Mouse (Mus musculus): ENCODE data around the gene Slc11a1. TPM values are rescaled to one million over a fixed set of nuclear protein-coding genes. Genes with fewer than 3 reads are reported as not detected.

Gene Slc11a1
- total and polyA plus RNA-seq, 3 experiments: 0.11 TPM; not detected in 2

DNA sequence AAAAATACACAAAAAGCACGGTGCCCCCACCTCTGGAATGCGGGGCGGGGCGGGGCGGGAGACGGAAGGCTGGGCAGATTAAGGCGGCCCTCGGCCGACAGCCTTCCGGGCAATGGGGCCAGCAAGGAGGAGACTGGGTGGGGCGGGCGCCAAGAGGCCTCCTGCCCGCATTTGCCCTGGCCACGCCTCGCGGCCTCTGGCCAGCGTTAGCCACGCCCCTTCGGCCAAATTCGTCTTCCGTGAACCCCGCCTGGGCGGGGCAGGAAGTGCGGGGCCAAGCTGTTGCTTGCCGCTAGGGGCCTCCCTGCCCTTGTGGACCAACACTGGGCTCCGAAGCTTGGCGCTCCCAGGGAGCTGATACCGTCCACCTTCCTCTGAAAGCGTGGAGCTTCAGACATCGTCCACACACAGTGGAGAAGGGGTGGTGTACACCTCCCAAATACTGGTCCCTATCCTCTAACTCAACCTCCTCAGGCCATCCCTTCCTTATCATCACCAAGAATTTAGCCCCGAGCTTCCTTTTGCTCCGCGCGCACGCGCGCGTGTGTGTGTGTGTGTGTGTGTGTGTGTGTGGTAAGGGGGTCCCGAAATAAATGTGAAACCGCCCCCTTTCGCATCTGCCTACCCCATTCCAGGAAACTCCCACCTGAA, 22.4 kb downstream of the Slc11a1 start (continued):
- TF ChIP-seq TBP (IDR thresholded peaks at IDR 0.05; ENCODE audit: low read depth, low read length) (peak; percentile 71), CTCF (IDR thresholded peaks at IDR 0.05 in 2 of 3, conservative IDR thresholded peaks at IDR 0.05 in 1 of 3; ENCODE audit: control insufficient read depth in 1 of 3, insufficient read depth in 1 of 3, low read depth in 2 of 3, low read length in 3 of 3, poor library complexity in 1 of 3, severe bottlenecking in 1 of 3) (peak; percentile 49 to 63 (median 63)), EP300 (IDR thresholded peaks at IDR 0.05; ENCODE audit: low read depth in 1 of 2, low read length in 2 of 2) (peak; percentile 14 to 33; a peak in 1 of 4 replicates), CHD2 (IDR thresholded peaks at IDR 0.05; ENCODE audit: low read length) (no peak; the same call in 1 of the 2 replicates), MAZ (IDR thresholded peaks at IDR 0.05; ENCODE audit: low read depth, low read length) (peak; percentile 83; the same call in 1 of the 2 replicates), GATA1 (IDR thresholded peaks at IDR 0.05; ENCODE audit: low read depth, low read length) (peak; percentile 42; the same call in 1 of the 2 replicates), NELFE (IDR thresholded peaks at IDR 0.05; ENCODE audit: low read depth, low read length) (peak; percentile 84), USF1 (IDR thresholded peaks at IDR 0.05; ENCODE audit: low read depth, low read length) (peak; percentile 13; the same call in 1 of the 2 replicates), MXI1 (IDR thresholded peaks at IDR 0.05; ENCODE audit: low read depth, low read length) (peak; percentile 56), ZKSCAN1 (IDR thresholded peaks at IDR 0.05; ENCODE audit: low read depth, low read length) (no peak; the same call in 1 of the 2 replicates), POLR2AphosphoS5 (IDR thresholded peaks at IDR 0.05; ENCODE audit: borderline replicate concordance, low read depth, low read length) (0 out of 2 replicates have a peak, but pooled peaks have one; percentile 43), RCOR1 (IDR thresholded peaks at IDR 0.05; ENCODE audit: low read depth, low read length) (no peak)

DNA sequence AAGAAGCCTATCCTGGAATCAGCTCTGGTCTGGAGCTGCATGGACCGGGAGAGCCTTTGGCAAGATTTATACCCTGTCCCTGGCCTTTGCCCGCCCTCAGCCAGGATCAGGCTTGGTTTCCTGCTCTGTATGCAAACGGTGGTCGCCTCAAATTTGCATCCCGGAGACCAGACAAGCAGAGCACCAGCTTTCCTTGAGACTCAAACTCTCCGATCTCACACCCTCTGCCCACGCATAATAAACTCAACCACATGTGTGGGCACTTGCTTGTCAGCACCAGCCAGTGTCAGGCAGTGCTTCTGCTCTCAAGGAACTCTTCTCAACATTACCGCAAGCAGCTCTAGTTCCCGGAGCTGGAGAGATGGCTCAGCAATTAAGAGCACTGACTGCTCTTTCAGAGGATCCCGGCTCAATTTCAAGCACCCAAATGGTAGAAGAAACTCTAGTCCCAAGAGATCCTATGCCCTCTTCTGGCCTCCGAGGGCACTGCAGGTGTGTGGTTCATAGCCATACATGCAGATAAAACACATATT, 23.0 kb downstream of the Slc11a1 start:
- peak; percentile 92 for DNase-seq (ENCODE audit: low read depth, low spot score)
- TF ChIP-seq ZC3H11A (IDR thresholded peaks at IDR 0.05; ENCODE audit: low read depth, low read length): 0 out of 2 replicates have a peak, but pooled peaks have one; percentile 27
- TF ChIP-seq ETS1 (IDR thresholded peaks at IDR 0.05; ENCODE audit: low read depth, low read length): peak; percentile 32; the same call in 1 of the 2 replicates
- 0 out of 2 replicates have a peak, but pooled peaks have one; percentile 12 for TF ChIP-seq ZNF384 (IDR thresholded peaks at IDR 0.05; ENCODE audit: low read depth, low read length)
- TF ChIP-seq HCFC1 (IDR thresholded peaks at IDR 0.05; ENCODE audit: low read depth, low read length): peak; percentile 52; the same call in 1 of the 2 replicates
- TF ChIP-seq TBP (IDR thresholded peaks at IDR 0.05; ENCODE audit: low read depth, low read length): 0 out of 2 replicates have a peak, but pooled peaks have one; percentile 5
- peak; percentile 64 to 78 (median 70) for TF ChIP-seq CTCF (IDR thresholded peaks at IDR 0.05 in 2 of 3, conservative IDR thresholded peaks at IDR 0.05 in 1 of 3; ENCODE audit: control insufficient read depth in 1 of 3, insufficient read depth in 1 of 3, low read depth in 2 of 3, low read length in 3 of 3, poor library complexity in 1 of 3, severe bottlenecking in 1 of 3)
- TF ChIP-seq CHD2 (IDR thresholded peaks at IDR 0.05; ENCODE audit: low read length): no peak
- peak; percentile 35; the same call in 1 of the 2 replicates for TF ChIP-seq MAFK (IDR thresholded peaks at IDR 0.05; ENCODE audit: borderline replicate concordance, low read depth, low read length)
- TF ChIP-seq NELFE (IDR thresholded peaks at IDR 0.05; ENCODE audit: low read depth, low read length): peak; percentile 41; the same call in 1 of the 2 replicates
- TF ChIP-seq RCOR1 (IDR thresholded peaks at IDR 0.05; ENCODE audit: low read depth, low read length): peak; percentile 60
- TF ChIP-seq SIN3A (IDR thresholded peaks at IDR 0.05; ENCODE audit: low read length): peak; percentile 66
- TF ChIP-seq MEF2A (IDR thresholded peaks at IDR 0.05; ENCODE audit: extremely low read depth, insufficient replicate concordance, low read depth, low read length, poor library complexity, severe bottlenecking): no peak
- TF ChIP-seq TCF12 (IDR thresholded peaks at IDR 0.05; ENCODE audit: low read depth, low read length): peak; percentile 33
- peak; percentile 9 to 51; a peak in 1 of 4 replicates for TF ChIP-seq EP300 (IDR thresholded peaks at IDR 0.05; ENCODE audit: low read depth in 1 of 2, low read length in 2 of 2)
- TF ChIP-seq POLR2AphosphoS2 (IDR thresholded peaks at IDR 0.05; ENCODE audit: low read length): no peak
- peak; percentile 10; the same call in 1 of the 2 replicates for TF ChIP-seq MXI1 (IDR thresholded peaks at IDR 0.05; ENCODE audit: low read depth, low read length)
- TF ChIP-seq MAZ (IDR thresholded peaks at IDR 0.05; ENCODE audit: low read depth, low read length): peak; percentile 49; the same call in 1 of the 2 replicates
- peak; percentile 47 for TF ChIP-seq RAD21 (IDR thresholded peaks at IDR 0.05; ENCODE audit: low read depth, low read length)
- no peak for TF ChIP-seq BHLHE40 (IDR thresholded peaks at IDR 0.05; ENCODE audit: borderline replicate concordance, low read depth, low read length)
- no peak for TF ChIP-seq ELF1 (IDR thresholded peaks at IDR 0.05; ENCODE audit: low read depth, low read length)
- TF ChIP-seq SMC3 (IDR thresholded peaks at IDR 0.05; ENCODE audit: low read depth, low read length): peak; percentile 57
- Histone ChIP-seq H3K27me3 (ENCODE audit: control insufficient read depth in 1 of 2, insufficient read depth in 2 of 2, low read length in 2 of 2) (no peaks in the 10 kb centered on the region), H3K4me3 (ENCODE audit: control insufficient read depth in 1 of 2, insufficient read depth in 1 of 2, low read depth in 2 of 2, low read length in 2 of 2) (peak overlapping the region; percentile 31 to 71), H3K9me3 (replicated peaks; ENCODE audit: insufficient read depth, low read length) (no peaks in the 10 kb centered on the region), H3K4me1 (ENCODE audit: control insufficient read depth in 1 of 2, insufficient read depth in 2 of 2, low read length in 2 of 2) (peaks cover 0 to 22% of the 10 kb centered on the region in 2 experiments; a peak in 2 of 4 replicates), H3K9ac (ENCODE audit: control insufficient read depth, low read depth, low read length, poor library complexity, severe bottlenecking) (peak overlapping the region; percentile 87), H3K27ac (ENCODE audit: control insufficient read depth, low read depth, low read length) (peak overlapping the region; percentile 96), H3K36me3 (ENCODE audit: control insufficient read depth in 1 of 2, insufficient read depth in 2 of 2, low read length in 2 of 2) (peaks cover 0 to 21% of the 10 kb centered on the region in 2 experiments; a peak in 2 of 4 replicates), H3K79me2 (ENCODE audit: control insufficient read depth, insufficient read depth, low read length, poor library complexity) (peaks cover under 1% of the 10 kb centered on the region; the same call in 1 of the 2 replicates)
